Mouse (Mus musculus): ENCODE results near the gene Ppp1r1c.

Gene Ppp1r1c

DNA sequence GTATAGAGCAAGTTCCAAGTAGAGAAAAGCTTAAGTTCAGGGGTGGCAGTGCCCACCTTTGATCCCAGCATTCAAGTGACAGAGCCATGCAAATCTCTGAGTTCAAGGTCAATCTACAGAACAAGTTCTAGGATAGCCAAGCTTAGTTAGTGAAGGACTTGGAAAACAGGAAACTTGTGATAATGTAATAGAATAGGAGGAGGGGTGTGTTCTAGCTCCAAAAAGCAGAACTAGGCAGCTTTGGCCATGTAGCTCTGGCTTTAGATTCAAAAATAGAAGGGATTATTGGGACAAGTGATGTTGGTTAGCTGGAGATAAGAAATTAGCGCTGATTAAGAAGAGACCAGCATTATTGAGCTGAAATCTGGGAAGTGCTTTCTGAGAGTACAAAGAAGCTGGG, 149.3 kb downstream of the Ppp1r1c start:
- DNase-seq (ENCODE audit: extremely low read depth, low read depth, low spot score) = no peak

DNA sequence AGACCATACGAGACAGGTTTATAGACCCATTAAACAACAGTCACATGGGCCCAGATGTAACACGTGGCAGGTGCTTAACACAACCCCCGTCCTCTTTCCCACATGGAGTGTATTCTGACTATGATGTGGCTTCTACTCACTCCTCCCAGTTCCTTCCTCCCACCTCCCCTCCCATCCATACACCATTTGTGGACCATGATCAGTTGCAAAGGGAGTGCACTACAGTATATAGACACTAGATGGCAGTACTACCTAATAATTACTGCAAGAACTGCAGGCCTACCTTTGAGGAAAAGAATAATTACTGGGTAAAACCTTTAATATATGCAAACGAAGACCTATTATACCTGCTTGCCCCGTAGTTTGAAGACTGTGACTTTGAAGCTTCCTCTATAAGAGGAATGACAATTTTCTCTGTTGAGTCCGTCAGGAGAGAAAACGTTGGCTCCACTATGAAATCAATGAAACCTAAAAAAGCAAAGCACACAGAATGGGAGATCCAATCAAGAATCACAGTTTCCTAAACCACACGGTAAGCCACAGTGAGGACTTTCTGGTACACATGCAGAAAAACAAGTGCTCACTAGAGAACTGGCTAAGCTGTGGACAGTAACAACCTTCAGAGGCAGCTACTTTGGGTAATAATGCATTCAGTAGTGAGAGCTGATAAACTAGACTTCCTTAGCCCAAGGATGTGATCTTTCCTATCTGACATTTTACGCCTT, 157.9 kb downstream of the Ppp1r1c start:
- no peak for DNase-seq (ENCODE audit: extremely low read depth, low read depth, low spot score)
